Mouse (Mus musculus): Measurements from ENCODE around the gene Tnxb. TPM values are rescaled to one million over a fixed set of nuclear protein-coding genes. Genes with fewer than 3 reads are reported as not detected.

Gene Tnxb
- polyA plus RNA-seq, 1 experiment from 2014 or later = 3.1 TPM

DNA sequence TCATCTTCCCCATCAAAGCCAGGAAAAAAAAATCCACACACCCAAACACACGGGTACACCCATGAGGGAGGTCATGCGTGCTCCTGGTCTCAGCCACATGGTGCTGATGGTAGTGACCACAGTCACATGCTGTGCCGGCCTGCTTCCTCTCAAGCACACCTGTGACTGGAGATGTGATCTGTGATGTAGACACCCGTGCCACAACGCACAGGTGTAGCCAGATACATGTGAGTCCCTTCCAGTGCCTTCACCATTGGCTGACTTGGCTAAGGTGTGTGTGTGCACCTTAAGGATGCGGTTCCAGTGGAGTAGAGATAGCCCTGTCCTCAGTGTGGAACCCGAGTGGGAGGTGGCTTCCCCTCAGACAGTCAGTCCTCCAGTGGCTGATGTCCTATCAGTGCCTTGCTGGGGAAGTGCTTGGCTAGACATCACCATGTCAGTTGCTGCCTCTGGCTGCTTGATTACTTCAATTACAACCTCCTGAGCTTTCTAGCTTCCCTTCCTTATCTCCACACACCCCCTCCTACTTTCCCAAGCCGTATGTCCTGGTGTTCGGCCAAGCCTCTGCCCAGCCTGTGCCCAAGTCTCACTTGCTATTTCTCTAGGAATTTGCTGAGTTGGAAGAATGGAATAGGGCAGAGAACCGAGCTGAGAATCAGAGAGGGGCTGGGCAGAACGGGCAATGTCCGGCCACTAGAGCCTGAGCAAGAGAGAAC lies 11.0 kb upstream of the Tnxb start:
- 63% methylated on average over 12 of the region's 12 CpGs for WGBS
- H3K4me3 ChIP-seq (ENCODE audit: low read depth, low read length) = no peak overlapping the region
- H3K27me3 ChIP-seq (replicated peaks; ENCODE audit: control insufficient read depth, insufficient read depth, low read length) = peaks cover 24% of the 10 kb centered on the region; the same call in 1 of the 2 replicates
- no peak overlapping the region for H3K4me2 ChIP-seq (ENCODE audit: low read depth, low read length)
- 0 out of 2 replicates have a peak, but pooled peaks cover 3% of the 10 kb centered on the region for H3K36me3 ChIP-seq (ENCODE audit: control insufficient read depth, insufficient read depth, low read length)
- no peak overlapping the region for H3K9ac ChIP-seq (ENCODE audit: low read depth, low read length)
- H3K9me3 ChIP-seq (ENCODE audit: control insufficient read depth, low read length) = no peaks in the 10 kb centered on the region
- no peak for ATAC-seq (ENCODE audit: low read depth)
- H3K27ac ChIP-seq (replicated peaks; ENCODE audit: low read depth, low read length) = no peak overlapping the region
- no peak for DNase-seq (ENCODE audit: low spot score)
- H3K4me1 ChIP-seq (ENCODE audit: control insufficient read depth, insufficient read depth, low read length) = peaks cover 17% of the 10 kb centered on the region

DNA sequence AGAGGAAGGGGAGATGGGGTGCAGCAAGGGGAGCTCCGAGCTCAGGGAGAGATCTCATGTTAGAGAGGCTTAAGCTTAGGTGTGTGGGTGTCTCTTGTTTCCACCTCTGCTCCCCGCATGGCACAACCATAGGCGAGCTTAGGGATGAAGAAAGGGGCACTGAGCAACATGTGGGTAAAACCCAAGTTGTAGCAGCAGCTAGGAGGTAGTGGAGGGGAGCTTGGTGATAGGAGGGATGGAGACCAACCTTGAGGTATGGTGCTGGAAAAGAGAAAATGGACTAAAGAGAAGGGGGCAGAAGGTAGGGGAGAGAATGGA lies 10.5 kb upstream of the Tnxb start:
- 59% methylated on average over 3 of the region's 3 CpGs for WGBS
- Histone ChIP-seq H3K36me3 (ENCODE audit: control insufficient read depth, insufficient read depth, low read length) (no peaks in the 10 kb centered on the region), H3K9me3 (ENCODE audit: control insufficient read depth, low read length) (no peaks in the 10 kb centered on the region), H3K4me1 (ENCODE audit: control insufficient read depth, insufficient read depth, low read length) (peaks cover 17% of the 10 kb centered on the region), H3K27me3 (replicated peaks; ENCODE audit: control insufficient read depth, insufficient read depth, low read length) (peaks cover 24% of the 10 kb centered on the region; the same call in 1 of the 2 replicates), H3K9ac (ENCODE audit: low read depth, low read length) (no peak overlapping the region), H3K27ac (replicated peaks; ENCODE audit: low read depth, low read length) (no peak overlapping the region), H3K4me3 (ENCODE audit: low read depth, low read length) (no peak overlapping the region), H3K4me2 (ENCODE audit: low read depth, low read length) (no peak overlapping the region)
- no peak for ATAC-seq (ENCODE audit: low read depth)
- DNase-seq (ENCODE audit: low spot score) = no peak

DNA sequence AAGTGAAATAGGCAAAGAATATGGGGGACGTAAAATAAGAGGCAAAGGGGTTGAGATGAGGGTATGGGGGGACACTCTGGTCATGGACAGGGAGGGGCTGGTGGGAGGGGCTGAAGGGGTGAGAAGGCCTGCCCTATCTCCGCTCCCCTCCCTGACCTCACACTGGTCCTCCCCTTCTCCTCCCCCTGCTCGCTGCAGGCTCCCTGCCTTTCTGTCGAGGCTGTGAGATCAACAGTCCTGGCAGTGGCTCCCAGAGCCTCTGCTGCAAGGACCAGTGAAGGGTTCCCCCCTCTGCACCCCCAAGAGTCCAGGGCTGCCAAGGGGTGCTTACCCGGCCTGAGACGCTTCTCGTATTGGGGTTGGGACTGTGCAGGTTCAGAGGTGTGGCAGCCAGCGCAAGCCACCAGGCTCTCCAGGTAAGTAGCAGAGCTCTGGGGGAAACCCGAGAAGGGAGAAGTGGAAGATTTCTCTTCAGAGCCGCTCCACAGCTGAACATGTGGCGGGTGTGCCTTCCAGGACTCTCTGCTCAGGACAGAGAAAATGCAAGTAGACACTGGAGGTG lies 10.0 kb upstream of the Tnxb start:
- DNase-seq (ENCODE audit: low spot score) (no peak), ATAC-seq (ENCODE audit: low read depth) (no peak; the same call in 1 of the 2 replicates)
- H3K27me3 ChIP-seq (replicated peaks; ENCODE audit: control insufficient read depth, insufficient read depth, low read length) = peaks cover 24% of the 10 kb centered on the region; the same call in 1 of the 2 replicates
- no peak overlapping the region for H3K27ac ChIP-seq (replicated peaks; ENCODE audit: low read depth, low read length)
- no peak overlapping the region for H3K4me3 ChIP-seq (ENCODE audit: low read depth, low read length)
- H3K4me1 ChIP-seq (ENCODE audit: control insufficient read depth, insufficient read depth, low read length) = peaks cover 17% of the 10 kb centered on the region
- 0 out of 2 replicates have a peak overlapping the region, but pooled peaks have one; percentile 28 for H3K9ac ChIP-seq (ENCODE audit: low read depth, low read length)
- no peaks in the 10 kb centered on the region for H3K36me3 ChIP-seq (ENCODE audit: control insufficient read depth, insufficient read depth, low read length)
- 27% methylated on average over 11 of the region's 11 CpGs for WGBS
- no peaks in the 10 kb centered on the region for H3K9me3 ChIP-seq (ENCODE audit: control insufficient read depth, low read length)
- peak overlapping the region; percentile 46; the same call in 1 of the 2 replicates for H3K4me2 ChIP-seq (ENCODE audit: low read depth, low read length)

DNA sequence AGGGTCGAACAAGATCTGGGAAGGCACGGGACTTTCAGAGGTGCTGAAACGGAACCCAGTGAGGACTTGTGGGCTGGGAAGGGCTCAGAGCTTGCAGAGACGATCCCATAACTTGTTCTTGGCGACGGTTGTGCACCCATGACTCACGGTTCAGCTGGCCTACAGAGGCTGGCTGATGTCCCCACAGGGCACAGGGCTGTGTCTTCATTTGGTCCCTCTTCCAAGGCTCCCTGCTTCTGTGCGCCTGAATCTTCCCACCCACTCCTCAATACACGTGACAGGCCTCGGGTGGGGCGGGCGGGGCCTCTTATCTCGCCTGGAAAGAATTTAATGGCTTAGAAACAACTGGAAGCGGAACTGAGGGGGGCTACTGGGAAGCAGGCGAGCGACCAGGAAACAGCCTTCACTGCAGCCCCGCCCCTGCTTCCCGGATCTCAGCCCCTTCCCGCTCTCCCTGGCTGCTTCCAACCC lies 9.2 kb upstream of the Tnxb start:
- peak overlapping the region; percentile 46 for H3K4me2 ChIP-seq (ENCODE audit: low read depth, low read length)
- DNase-seq (ENCODE audit: low spot score) (no peak), ATAC-seq (ENCODE audit: low read depth) (no peak)
- H3K4me3 ChIP-seq (ENCODE audit: low read depth, low read length) = peak overlapping the region; percentile 11
- H3K27me3 ChIP-seq (replicated peaks; ENCODE audit: control insufficient read depth, insufficient read depth, low read length) = peaks cover 24% of the 10 kb centered on the region; the same call in 1 of the 2 replicates
- H3K9ac ChIP-seq (ENCODE audit: low read depth, low read length) = peak overlapping the region; percentile 28
- WGBS = 7% methylated on average over 19 of the region's 19 CpGs
- H3K36me3 ChIP-seq (ENCODE audit: control insufficient read depth, insufficient read depth, low read length) = no peaks in the 10 kb centered on the region
- H3K27ac ChIP-seq (replicated peaks; ENCODE audit: low read depth, low read length) = no peak overlapping the region
- H3K4me1 ChIP-seq (ENCODE audit: control insufficient read depth, insufficient read depth, low read length) = peaks cover 13% of the 10 kb centered on the region
- H3K9me3 ChIP-seq (ENCODE audit: control insufficient read depth, low read length) = no peaks in the 10 kb centered on the region

DNA sequence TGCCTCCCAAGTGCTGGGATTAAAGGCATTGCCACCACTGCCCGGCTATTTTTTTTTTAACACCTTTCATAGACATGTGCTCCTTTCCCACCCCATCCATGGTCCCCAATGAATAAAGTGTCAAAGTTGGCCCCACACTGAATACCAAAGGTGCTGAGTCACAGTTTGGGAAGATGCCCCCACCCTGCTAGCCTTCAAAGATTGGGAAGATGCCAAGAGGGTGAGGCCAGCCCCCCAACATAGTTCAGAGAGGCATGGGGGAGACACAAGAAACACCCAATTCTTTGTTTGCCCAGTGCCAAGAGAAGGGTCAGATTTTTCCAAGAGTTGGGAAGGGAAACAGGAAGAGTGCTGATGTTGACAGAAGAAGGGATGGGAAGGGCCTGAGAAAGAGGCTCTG lies 7.9 kb upstream of the Tnxb start:
- Histone ChIP-seq H3K9me3 (ENCODE audit: control insufficient read depth, low read length) (no peaks in the 10 kb centered on the region), H3K27me3 (replicated peaks; ENCODE audit: control insufficient read depth, insufficient read depth, low read length) (peaks cover 24% of the 10 kb centered on the region; the same call in 1 of the 2 replicates), H3K4me2 (ENCODE audit: low read depth, low read length) (no peak overlapping the region), H3K27ac (replicated peaks; ENCODE audit: low read depth, low read length) (no peak overlapping the region), H3K4me1 (ENCODE audit: control insufficient read depth, insufficient read depth, low read length) (peaks cover 10% of the 10 kb centered on the region; the same call in 1 of the 2 replicates), H3K36me3 (ENCODE audit: control insufficient read depth, insufficient read depth, low read length) (no peaks in the 10 kb centered on the region), H3K4me3 (ENCODE audit: low read depth, low read length) (no peak overlapping the region), H3K9ac (ENCODE audit: low read depth, low read length) (no peak overlapping the region)
- WGBS = 76% methylated on average over 1 of the region's 1 CpGs
- no peak for ATAC-seq (ENCODE audit: low read depth)
- no peak for DNase-seq (ENCODE audit: low spot score)

DNA sequence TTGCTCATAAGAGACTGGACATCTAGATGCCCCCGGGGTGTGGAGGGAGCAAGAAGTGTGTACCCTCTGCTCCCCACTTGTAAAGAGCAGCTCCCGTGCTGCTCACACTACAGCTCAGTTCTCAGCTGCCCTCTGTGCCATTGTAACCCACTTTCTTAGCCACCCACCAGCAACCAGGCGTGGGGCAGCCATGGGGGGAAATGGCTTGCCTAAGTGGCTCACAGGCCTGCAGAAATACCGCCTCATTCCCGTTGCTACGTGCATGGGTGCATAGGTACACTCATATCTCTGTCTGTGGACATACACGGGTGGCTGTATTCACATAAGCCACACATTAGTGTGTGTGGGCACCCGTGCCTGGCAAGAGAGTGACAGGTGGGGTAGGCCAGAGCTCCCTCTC lies 7.4 kb upstream of the Tnxb start:
- Histone ChIP-seq H3K27ac (replicated peaks; ENCODE audit: low read depth, low read length) (no peak overlapping the region), H3K4me3 (ENCODE audit: low read depth, low read length) (no peak overlapping the region), H3K4me1 (ENCODE audit: control insufficient read depth, insufficient read depth, low read length) (peaks cover 10% of the 10 kb centered on the region; the same call in 1 of the 2 replicates), H3K9ac (ENCODE audit: low read depth, low read length) (no peak overlapping the region), H3K36me3 (ENCODE audit: control insufficient read depth, insufficient read depth, low read length) (no peaks in the 10 kb centered on the region), H3K27me3 (replicated peaks; ENCODE audit: control insufficient read depth, insufficient read depth, low read length) (peaks cover 24% of the 10 kb centered on the region; the same call in 1 of the 2 replicates), H3K4me2 (ENCODE audit: low read depth, low read length) (no peak overlapping the region), H3K9me3 (ENCODE audit: control insufficient read depth, low read length) (no peaks in the 10 kb centered on the region)
- 83% methylated on average over 8 of the region's 8 CpGs for WGBS
- no peak for DNase-seq (ENCODE audit: low spot score)
- ATAC-seq (ENCODE audit: low read depth) = no peak

DNA sequence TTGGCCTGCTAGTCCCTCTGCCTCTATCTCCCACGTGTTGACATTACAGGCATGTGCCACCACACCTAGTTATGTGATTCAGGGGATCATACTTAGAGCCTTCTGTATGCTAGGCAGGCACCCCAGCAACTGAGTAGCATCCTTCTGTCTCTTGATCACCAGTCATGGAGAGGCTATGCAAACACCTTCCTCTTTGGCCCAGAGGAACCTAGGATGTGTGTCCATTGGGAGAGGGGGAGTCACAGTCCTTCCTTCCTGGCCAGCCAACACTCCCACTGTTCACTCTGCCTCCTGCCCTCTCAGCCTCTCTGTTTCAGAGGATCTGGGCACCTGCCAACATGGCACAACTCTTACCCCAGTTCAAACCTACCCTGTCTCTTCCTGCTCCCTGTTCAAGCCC lies 6.8 kb upstream of the Tnxb start:
- H3K27me3 ChIP-seq (replicated peaks; ENCODE audit: control insufficient read depth, insufficient read depth, low read length) = peaks cover 24% of the 10 kb centered on the region; the same call in 1 of the 2 replicates

DNA sequence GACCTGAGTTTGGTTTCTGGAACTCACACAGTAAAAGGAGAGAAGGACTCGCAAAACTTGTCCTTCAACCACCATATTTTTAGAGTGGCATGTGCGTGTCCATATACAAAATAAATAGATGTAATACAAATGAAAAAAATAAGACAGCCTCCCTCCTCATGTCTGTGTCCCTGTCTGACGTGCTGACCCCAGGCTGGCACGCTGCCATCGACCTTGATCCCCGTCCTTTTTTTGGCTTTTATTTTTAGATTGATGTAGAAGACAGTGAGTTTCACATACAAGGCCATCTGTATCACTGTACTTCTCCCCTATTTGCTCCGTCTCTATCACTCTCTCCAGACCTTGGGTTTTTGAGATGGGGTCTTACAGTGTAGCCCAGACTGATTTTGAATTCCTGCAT lies 5.9 kb upstream of the Tnxb start:
- H3K27ac ChIP-seq (replicated peaks; ENCODE audit: low read depth, low read length) = no peak overlapping the region
- no peaks in the 10 kb centered on the region for H3K36me3 ChIP-seq (ENCODE audit: control insufficient read depth, insufficient read depth, low read length)
- H3K4me3 ChIP-seq (ENCODE audit: low read depth, low read length) = no peak overlapping the region
- H3K9me3 ChIP-seq (ENCODE audit: control insufficient read depth, low read length) = no peaks in the 10 kb centered on the region
- H3K4me2 ChIP-seq (ENCODE audit: low read depth, low read length) = no peak overlapping the region
- H3K9ac ChIP-seq (ENCODE audit: low read depth, low read length) = no peak overlapping the region
- DNase-seq (ENCODE audit: low spot score) = no peak
- H3K27me3 ChIP-seq (replicated peaks; ENCODE audit: control insufficient read depth, insufficient read depth, low read length) = peaks cover 23% of the 10 kb centered on the region
- peaks cover 10% of the 10 kb centered on the region; the same call in 1 of the 2 replicates for H3K4me1 ChIP-seq (ENCODE audit: control insufficient read depth, insufficient read depth, low read length)
- ATAC-seq (ENCODE audit: low read depth) = no peak
- WGBS = 74% methylated on average over 7 of the region's 7 CpGs

More for the DNA sequence above, 6.8 kb upstream of the Tnxb start:
- DNase-seq (ENCODE audit: low spot score) (no peak), ATAC-seq (ENCODE audit: low read depth) (no peak)
- no peak overlapping the region for H3K4me3 ChIP-seq (ENCODE audit: low read depth, low read length)
- no peaks in the 10 kb centered on the region for H3K9me3 ChIP-seq (ENCODE audit: control insufficient read depth, low read length)
- no peak overlapping the region for H3K27ac ChIP-seq (replicated peaks; ENCODE audit: low read depth, low read length)
- H3K4me2 ChIP-seq (ENCODE audit: low read depth, low read length) = no peak overlapping the region
- 27% methylated on average over 1 of the region's 1 CpGs for WGBS
- peaks cover 10% of the 10 kb centered on the region; the same call in 1 of the 2 replicates for H3K4me1 ChIP-seq (ENCODE audit: control insufficient read depth, insufficient read depth, low read length)
- no peak overlapping the region for H3K9ac ChIP-seq (ENCODE audit: low read depth, low read length)
- no peaks in the 10 kb centered on the region for H3K36me3 ChIP-seq (ENCODE audit: control insufficient read depth, insufficient read depth, low read length)
